Mouse (Mus musculus): ENCODE measurements around the gene Gm20441. TPM values are rescaled to one million over a fixed set of nuclear protein-coding genes. Genes with fewer than 3 reads are reported as not detected.

The Gm20441 gene
- polyA plus RNA-seq, 1 experiment from 2014 or later, result not detected

- 92% methylated on average over 7 of the region's 7 CpGs for WGBS
- no peak overlapping the region for H3K27ac ChIP-seq
- H3K36me3 ChIP-seq, result peaks cover 96% of the 10 kb centered on the region
These were observed 55.3 kb downstream of the Gm20441 start for GRCm38 (mm10) chr10:75725449-75725848.

More at GRCm38 (mm10) chr10:75725449-75725848, 55.3 kb downstream of the Gm20441 start:
- Histone ChIP-seq H3K9me3 (replicated peaks) (no peaks in the 10 kb centered on the region), H3K27me3 (ENCODE audit: low read depth, poor library complexity, severe bottlenecking) (no peaks in the 10 kb centered on the region), H3K4me3 (no peak overlapping the region), H3K4me1 (no peaks in the 10 kb centered on the region)
- DNase-seq (ENCODE audit: low spot score), result no peak

Other genes with a start within 250 kb of the Gm20441 start
- 0.74 and 0.93 TPM in 2 replicates for gene Lrrc75b, start 220.6 kb downstream of the Gm20441 start, polyA plus RNA-seq (2016; fragmentation: Nextera tagmentation; extraction: Ambion mirVana)
- 1.3 and 2.3 TPM in 2 replicates for gene Ggt1, start 219.3 kb downstream of the Gm20441 start, polyA plus RNA-seq (2016; fragmentation: Nextera tagmentation; extraction: Ambion mirVana)
- gene Ggt5, start 191.6 kb downstream of the Gm20441 start, polyA plus RNA-seq (2016; fragmentation: Nextera tagmentation; extraction: Ambion mirVana), result 0.33 and 0.69 TPM in 2 replicates
- 0.83 and 0.96 TPM in 2 replicates for gene Susd2, start 136.9 kb downstream of the Gm20441 start, polyA plus RNA-seq (2016; fragmentation: Nextera tagmentation; extraction: Ambion mirVana)
- 31.2 and 31.9 TPM in 2 replicates for gene Cabin1, start 16.6 kb downstream of the Gm20441 start, polyA plus RNA-seq (2016; fragmentation: Nextera tagmentation; extraction: Ambion mirVana)
- 91.4 and 92.5 TPM in 2 replicates for gene Ddt, start 7.5 kb downstream of the Gm20441 start, polyA plus RNA-seq (2016; fragmentation: Nextera tagmentation; extraction: Ambion mirVana)
- gene Gstt3, start 460 bp upstream of the Gm20441 start, polyA plus RNA-seq (2016; fragmentation: Nextera tagmentation; extraction: Ambion mirVana), result 2.7 and 4.2 TPM in 2 replicates
- 1.7 and 3.8 TPM in 2 replicates for gene Gstt1, start 17.6 kb upstream of the Gm20441 start, polyA plus RNA-seq (2016; fragmentation: Nextera tagmentation; extraction: Ambion mirVana)
- not detected in 2 replicates for gene Gstt4, start 41.6 kb upstream of the Gm20441 start, polyA plus RNA-seq (2016; fragmentation: Nextera tagmentation; extraction: Ambion mirVana)
- 4.9 and 6.5 TPM in 2 replicates for gene Gstt2, start 56.5 kb upstream of the Gm20441 start, polyA plus RNA-seq (2016; fragmentation: Nextera tagmentation; extraction: Ambion mirVana)
- gene Mif, start 79.3 kb upstream of the Gm20441 start, polyA plus RNA-seq (2016; fragmentation: Nextera tagmentation; extraction: Ambion mirVana), result 3,225 and 4,131 TPM in 2 replicates
- 3.1 and 3.8 TPM in 2 replicates for gene Derl3, start 112.5 kb upstream of the Gm20441 start, polyA plus RNA-seq (2016; fragmentation: Nextera tagmentation; extraction: Ambion mirVana)
- gene Smarcb1, start 140.7 kb upstream of the Gm20441 start, polyA plus RNA-seq (2016; fragmentation: Nextera tagmentation; extraction: Ambion mirVana), result 285 and 294 TPM in 2 replicates
- gene Chchd10, start 152.2 kb upstream of the Gm20441 start, polyA plus RNA-seq (2016; fragmentation: Nextera tagmentation; extraction: Ambion mirVana), result 4.9 and 5.8 TPM in 2 replicates
- gene Mmp11, start 155.5 kb upstream of the Gm20441 start, polyA plus RNA-seq (2016; fragmentation: Nextera tagmentation; extraction: Ambion mirVana), result 39.6 and 68.1 TPM in 2 replicates
- gene Gm867, start 159.7 kb upstream of the Gm20441 start, polyA plus RNA-seq (2016; fragmentation: Nextera tagmentation; extraction: Ambion mirVana), result 0.20 and 0.49 TPM in 2 replicates
- gene Vpreb3, start 162.1 kb upstream of the Gm20441 start, polyA plus RNA-seq (2016; fragmentation: Nextera tagmentation; extraction: Ambion mirVana), result 0.34 and 0.65 TPM in 2 replicates
- gene Gm5134, start 173.6 kb upstream of the Gm20441 start, polyA plus RNA-seq (2016; fragmentation: Nextera tagmentation; extraction: Ambion mirVana), result 0.06 TPM in 1 of 2 replicates, not detected in the other